ENCODE assay signal across 16 mouse cellular contexts in genomic region chr15:103010847-103011555, GRCm38 (mm10). TPM values are rescaled to one million over a fixed set of nuclear protein-coding genes. Genes with fewer than 3 reads are reported as not detected.
DNase-seq lines count a peak whose midpoint lies in the region; ATAC-seq and TF ChIP-seq lines count a peak whose summit lies in the region.
"Had no signal": no experiment of that assay in that cellular context is flagged by ENCODE, and none has a peak within 500 bp of the region (broad histone marks: within the 10 kb centered on the region; RNA-seq: fewer than 3 reads in every experiment).

No protein-coding gene starts in this region.

- WGBS in kidney, embryonic 14.5 days = 7% methylated on average over 28 of the region's 28 CpGs
- 2% methylated on average over 28 of the region's 28 CpGs for WGBS in hindbrain, embryonic 14.5 days
- WGBS in neural tube, embryonic 12.5 days = 5% methylated on average over 28 of the region's 28 CpGs

- peaks cover 22% of the 10 kb centered on the region for H3K27me3 ChIP-seq in kidney, embryonic 14.5 days (ENCODE audit: control insufficient read depth, insufficient read depth, low read length)
- no peaks in the 10 kb centered on the region for H3K27me3 ChIP-seq in MEL (ENCODE audit: control insufficient read depth in 1 of 2, insufficient read depth in 2 of 2, low read length in 2 of 2)
- peaks cover 98% of the 10 kb centered on the region for H3K27me3 ChIP-seq in hindbrain, embryonic 14.5 days (ENCODE audit: control insufficient read depth, insufficient read depth, low read length)
- H3K27me3 ChIP-seq in neural tube, embryonic 12.5 days (replicated peaks) = no peaks in the 10 kb centered on the region

- TF ChIP-seq CTCF in MEL (IDR thresholded peaks at IDR 0.05 in 2 of 3, conservative IDR thresholded peaks at IDR 0.05 in 1 of 3; ENCODE audit: control insufficient read depth in 1 of 3, insufficient read depth in 1 of 3, low read depth in 2 of 3, low read length in 3 of 3, poor library complexity in 1 of 3, severe bottlenecking in 1 of 3) = 0 out of 6 replicates have a peak, but pooled peaks of 1 of the 3 experiments have one; percentile 9

- TF ChIP-seq EP300 in MEL (IDR thresholded peaks at IDR 0.05; ENCODE audit: low read depth in 1 of 2, low read length in 2 of 2) = 0 out of 4 replicates have a peak, but pooled peaks of 1 of the 2 experiments have one; percentile 53

- no peak for ATAC-seq in kidney, embryonic 14.5 days (ENCODE audit: low FRiP score, low TSS enrichment)
- ATAC-seq in hindbrain, embryonic 14.5 days (ENCODE audit: low FRiP score) = no peak
- ATAC-seq in neural tube, embryonic 12.5 days (ENCODE audit: low FRiP score, low read depth) = no peak
- ATAC-seq in erythroid progenitor cell, adult 5-6 weeks (replicated peaks; ENCODE audit: low FRiP score, poor library complexity, severe bottlenecking) = no peak

- DNase-seq in kidney, adult 18-20 months = no peak
- peak; percentile 58 for DNase-seq in MEL (ENCODE audit: low read depth, low spot score)
- no peak for DNase-seq in hindbrain, embryonic 14.5 days (ENCODE audit: low spot score)
- DNase-seq in right cerebral cortex, postnatal 14 days = no peak
- no peak for DNase-seq in left cerebral cortex, adult 8-10 months (ENCODE audit: low spot score in 2 of 2)
- DNase-seq: cerebellum, postnatal 36 days; gastrocnemius, postnatal 36 days; heart, postnatal 36 days; thymus, adult 2 months had no signal

- TF ChIP-seq POLR2A in MEL (IDR thresholded peaks at IDR 0.05; ENCODE audit: control insufficient read depth in 1 of 2, insufficient read depth in 1 of 2, low read depth in 1 of 2, low read length in 2 of 2, poor library complexity in 1 of 2) = 0 out of 4 replicates have a peak, but pooled peaks of 1 of the 2 experiments have one; percentile 40

- peak overlapping the region; percentile 65 for H3K9ac ChIP-seq in kidney, embryonic 14.5 days (ENCODE audit: low read depth, low read length)
- peak overlapping the region; percentile 91 for H3K9ac ChIP-seq in MEL (ENCODE audit: control insufficient read depth, low read depth, low read length, poor library complexity, severe bottlenecking)
- peak overlapping the region; percentile 12 for H3K9ac ChIP-seq in hindbrain, embryonic 14.5 days
- peak overlapping the region; percentile 94 for H3K9ac ChIP-seq in neural tube, embryonic 12.5 days
- H3K9ac ChIP-seq: forebrain, embryonic 12.5 days had no signal

- peaks cover 74% of the 10 kb centered on the region for H3K4me1 ChIP-seq in kidney, embryonic 14.5 days (ENCODE audit: control insufficient read depth, insufficient read depth, low read length)
- peaks cover 9 to 17% of the 10 kb centered on the region in 2 experiments; a peak in 3 of 4 replicates for H3K4me1 ChIP-seq in MEL (ENCODE audit: control insufficient read depth in 1 of 2, insufficient read depth in 2 of 2, low read length in 2 of 2)
- 0 out of 2 replicates have a peak, but pooled peaks cover 4% of the 10 kb centered on the region for H3K4me1 ChIP-seq in hindbrain, embryonic 14.5 days (replicated peaks; ENCODE audit: control insufficient read depth, insufficient read depth, low read length)
- H3K4me1 ChIP-seq in neural tube, embryonic 12.5 days = peaks cover 93% of the 10 kb centered on the region

- H3K36me3 ChIP-seq in kidney, embryonic 14.5 days (ENCODE audit: control insufficient read depth, insufficient read depth, low read length) = no peaks in the 10 kb centered on the region; the same call in 1 of the 2 replicates
- H3K36me3 ChIP-seq in MEL (ENCODE audit: control insufficient read depth in 1 of 2, insufficient read depth in 2 of 2, low read length in 2 of 2) = peaks cover 0 to 14% of the 10 kb centered on the region in 2 experiments; a peak in 2 of 4 replicates
- no peaks in the 10 kb centered on the region for H3K36me3 ChIP-seq in hindbrain, embryonic 14.5 days (replicated peaks; ENCODE audit: control insufficient read depth, insufficient read depth)
- H3K36me3 ChIP-seq in neural tube, embryonic 12.5 days = peaks cover 2% of the 10 kb centered on the region; the same call in 1 of the 2 replicates
- H3K36me3 ChIP-seq: forebrain, embryonic 12.5 days had no signal

- H3K4me3 ChIP-seq in kidney, embryonic 14.5 days (ENCODE audit: low read length) = peak overlapping the region; percentile 34
- peak overlapping the region; percentile 52 to 62 for H3K4me3 ChIP-seq in MEL (ENCODE audit: control insufficient read depth in 1 of 2, insufficient read depth in 1 of 2, low read depth in 2 of 2, low read length in 2 of 2)
- H3K4me3 ChIP-seq in hindbrain, embryonic 14.5 days (replicated peaks; ENCODE audit: low read length) = peak overlapping the region; percentile 22; the same call in 1 of the 2 replicates
- H3K4me3 ChIP-seq in neural tube, embryonic 12.5 days = peak overlapping the region; percentile 48
- H3K4me3 ChIP-seq: forebrain, embryonic 12.5 days had no signal

- peak overlapping the region; percentile 61 for H3K4me2 ChIP-seq in kidney, embryonic 14.5 days (replicated peaks; ENCODE audit: low read depth, low read length)
- peak overlapping the region; percentile 30 for H3K4me2 ChIP-seq in hindbrain, embryonic 14.5 days (replicated peaks)
- peak overlapping the region; percentile 86 for H3K4me2 ChIP-seq in neural tube, embryonic 12.5 days (replicated peaks)
- H3K4me2 ChIP-seq: forebrain, embryonic 12.5 days had no signal

- no peak for TF ChIP-seq RAD21 in MEL (IDR thresholded peaks at IDR 0.05; ENCODE audit: low read depth, low read length)

- peaks cover 8% of the 10 kb centered on the region; the same call in 1 of the 2 replicates for H3K79me2 ChIP-seq in MEL (ENCODE audit: control insufficient read depth, insufficient read depth, low read length, poor library complexity)

- H3K9me3 ChIP-seq in kidney, embryonic 14.5 days (ENCODE audit: control insufficient read depth, low read length) = no peaks in the 10 kb centered on the region
- H3K9me3 ChIP-seq in MEL (replicated peaks; ENCODE audit: insufficient read depth, low read length) = no peaks in the 10 kb centered on the region
- H3K9me3 ChIP-seq in hindbrain, embryonic 14.5 days (ENCODE audit: control insufficient read depth, low read length) = no peaks in the 10 kb centered on the region
- no peaks in the 10 kb centered on the region for H3K9me3 ChIP-seq in neural tube, embryonic 12.5 days
- H3K9me3 ChIP-seq: forebrain, embryonic 12.5 days had no signal

- H3K27ac ChIP-seq in kidney, embryonic 14.5 days (ENCODE audit: low read depth, low read length) = peak overlapping the region; percentile 90
- peak overlapping the region; percentile 72 for H3K27ac ChIP-seq in MEL (ENCODE audit: control insufficient read depth, low read depth, low read length)
- no peak overlapping the region for H3K27ac ChIP-seq in hindbrain, embryonic 14.5 days
- H3K27ac ChIP-seq in neural tube, embryonic 12.5 days = peak overlapping the region; percentile 93
- H3K27ac ChIP-seq: forebrain, embryonic 12.5 days had no signal

RNA-seq across cellular contexts. Expression of gene Hoxc4, which starts 7.7 kb away (rescaled TPM):
- polyA plus RNA-seq in kidney, embryonic 14.5 days (2014; fragmentation: Nextera tagmentation; extraction: Ambion mirVana) = 7.4 and 8.6 TPM in 2 replicates
- 2.5 and 2.6 TPM in 2 replicates for total RNA-seq in MEL (2012; rRNA removed)
- polyA plus RNA-seq in MEL (2012; ENCODE audit: insufficient read depth in 1 of 2, insufficient read length in 2 of 2, low read depth in 1 of 2, low replicate concordance in 2 of 2, missing spikeins in 1 of 2) = 1 to 10 TPM in 1 of 2 experiments, not detected in 1; 9.4 TPM
- polyA plus RNA-seq in hindbrain, embryonic 14.5 days (2014; fragmentation: Nextera tagmentation; extraction: Ambion mirVana) = 74.9 and 90.0 TPM in 2 replicates
- 69.5 and 77.4 TPM in 2 replicates for polyA plus RNA-seq in neural tube, embryonic 12.5 days (2016; fragmentation: Nextera tagmentation; extraction: Ambion mirVana)
- total RNA-seq in erythroid progenitor cell, adult 5-6 weeks (2015; ENCODE audit: low replicate concordance) = not detected in 2 replicates
- total RNA-seq in erythroid progenitor cell, adult 5-6 weeks (2017; ENCODE audit: low replicate concordance) = not detected in 2 replicates
- total RNA-seq in left cerebral cortex, adult 8-10 months (2022) = not detected
- total RNA-seq: heart, postnatal 36 days; left cerebral cortex, adult 18-20 months had no signal
- polyA plus RNA-seq: forebrain, embryonic 12.5 days had no signal

RNA-seq across cellular contexts. Expression of gene Hoxc6, which starts 12.9 kb away (rescaled TPM):
- polyA plus RNA-seq in kidney, embryonic 14.5 days (2014; fragmentation: Nextera tagmentation; extraction: Ambion mirVana) = 12.3 and 16.1 TPM in 2 replicates
- 1.7 and 2.3 TPM in 2 replicates for total RNA-seq in MEL (2012; rRNA removed)
- polyA plus RNA-seq in MEL (2012; ENCODE audit: insufficient read depth in 1 of 2, insufficient read length in 2 of 2, low read depth in 1 of 2, low replicate concordance in 2 of 2, missing spikeins in 1 of 2) = 1 to 10 TPM in 1 of 2 experiments, not detected in 1; 9.4 TPM
- 20.9 and 24.8 TPM in 2 replicates for polyA plus RNA-seq in hindbrain, embryonic 14.5 days (2014; fragmentation: Nextera tagmentation; extraction: Ambion mirVana)
- 68.8 and 77.1 TPM in 2 replicates for polyA plus RNA-seq in neural tube, embryonic 12.5 days (2016; fragmentation: Nextera tagmentation; extraction: Ambion mirVana)
- total RNA-seq in erythroid progenitor cell, adult 5-6 weeks (2015; ENCODE audit: low replicate concordance) = 1.1 TPM in 1 of 2 replicates, not detected in the other
- total RNA-seq in erythroid progenitor cell, adult 5-6 weeks (2017; ENCODE audit: low replicate concordance) = not detected in 2 replicates
- not detected for total RNA-seq in left cerebral cortex, adult 8-10 months (2022)
- total RNA-seq: left cerebral cortex, adult 18-20 months had no signal
- polyA plus RNA-seq: forebrain, embryonic 12.5 days had no signal

RNA-seq across cellular contexts. Expression of gene Hoxc8, which starts 20.6 kb away (rescaled TPM):
- 12.6 and 13.8 TPM in 2 replicates for polyA plus RNA-seq in kidney, embryonic 14.5 days (2014; fragmentation: Nextera tagmentation; extraction: Ambion mirVana)
- total RNA-seq in MEL (2012; rRNA removed) = 0.26 and 0.31 TPM in 2 replicates
- 1 to 10 TPM in 1 of 2 experiments, not detected in 1; 1.7 TPM for polyA plus RNA-seq in MEL (2012; ENCODE audit: insufficient read depth in 1 of 2, insufficient read length in 2 of 2, low read depth in 1 of 2, low replicate concordance in 2 of 2, missing spikeins in 1 of 2)
- polyA plus RNA-seq in hindbrain, embryonic 14.5 days (2014; fragmentation: Nextera tagmentation; extraction: Ambion mirVana) = 9.2 and 22.9 TPM in 2 replicates
- polyA plus RNA-seq in neural tube, embryonic 12.5 days (2016; fragmentation: Nextera tagmentation; extraction: Ambion mirVana) = 44.5 and 65.6 TPM in 2 replicates
- total RNA-seq in erythroid progenitor cell, adult 5-6 weeks (2015; ENCODE audit: low replicate concordance) = not detected in 2 replicates
- total RNA-seq in erythroid progenitor cell, adult 5-6 weeks (2017; ENCODE audit: low replicate concordance) = not detected in 2 replicates
- not detected for total RNA-seq in left cerebral cortex, adult 8-10 months (2022)
- total RNA-seq: heart, postnatal 36 days; left cerebral cortex, adult 18-20 months had no signal
- polyA plus RNA-seq: brain, embryonic 14.5 days; forebrain, embryonic 12.5 days had no signal

RNA-seq across cellular contexts. Expression of gene Hoxc9, which starts 34.8 kb away (rescaled TPM):
- 10.3 and 10.7 TPM in 2 replicates for polyA plus RNA-seq in kidney, embryonic 14.5 days (2014; fragmentation: Nextera tagmentation; extraction: Ambion mirVana)
- 3.2 and 4.1 TPM in 2 replicates for total RNA-seq in MEL (2012; rRNA removed)
- polyA plus RNA-seq in MEL (2012; ENCODE audit: insufficient read depth in 1 of 2, insufficient read length in 2 of 2, low read depth in 1 of 2, low replicate concordance in 2 of 2, missing spikeins in 1 of 2) = 100 to 1,000 TPM in 1 of 2 experiments, 1 to 10 TPM in 1; 9.5 to 400 TPM
- 0.25 and 0.75 TPM in 2 replicates for polyA plus RNA-seq in hindbrain, embryonic 14.5 days (2014; fragmentation: Nextera tagmentation; extraction: Ambion mirVana)
- polyA plus RNA-seq in neural tube, embryonic 12.5 days (2016; fragmentation: Nextera tagmentation; extraction: Ambion mirVana) = 45.2 and 47.4 TPM in 2 replicates
- not detected in 2 replicates for total RNA-seq in erythroid progenitor cell, adult 5-6 weeks (2015; ENCODE audit: low replicate concordance)
- not detected in 2 replicates for total RNA-seq in erythroid progenitor cell, adult 5-6 weeks (2017; ENCODE audit: low replicate concordance)
- total RNA-seq in left cerebral cortex, adult 8-10 months (2022) = not detected
- total RNA-seq: heart, postnatal 36 days; left cerebral cortex, adult 18-20 months had no signal
- polyA plus RNA-seq: brain, embryonic 14.5 days; forebrain, embryonic 12.5 days; lung, embryonic 16.5 days had no signal

RNA-seq across cellular contexts. Expression of gene Hoxc5, which starts 43.8 kb away (rescaled TPM):
- polyA plus RNA-seq in kidney, embryonic 14.5 days (2014; fragmentation: Nextera tagmentation; extraction: Ambion mirVana) = 5.1 and 5.8 TPM in 2 replicates
- 0.46 and 0.56 TPM in 2 replicates for total RNA-seq in MEL (2012; rRNA removed)
- 1 to 10 TPM in 1 of 2 experiments, not detected in 1; 3.0 TPM for polyA plus RNA-seq in MEL (2012; ENCODE audit: insufficient read depth in 1 of 2, insufficient read length in 2 of 2, low read depth in 1 of 2, low replicate concordance in 2 of 2, missing spikeins in 1 of 2)
- polyA plus RNA-seq in hindbrain, embryonic 14.5 days (2014; fragmentation: Nextera tagmentation; extraction: Ambion mirVana) = 25.0 and 32.2 TPM in 2 replicates
- polyA plus RNA-seq in neural tube, embryonic 12.5 days (2016; fragmentation: Nextera tagmentation; extraction: Ambion mirVana) = 32.1 and 35.5 TPM in 2 replicates
- not detected in 2 replicates for total RNA-seq in erythroid progenitor cell, adult 5-6 weeks (2015; ENCODE audit: low replicate concordance)
- not detected in 2 replicates for total RNA-seq in erythroid progenitor cell, adult 5-6 weeks (2017; ENCODE audit: low replicate concordance)
- not detected for total RNA-seq in left cerebral cortex, adult 8-10 months (2022)
- total RNA-seq: heart, postnatal 36 days; left cerebral cortex, adult 18-20 months had no signal
- polyA plus RNA-seq: forebrain, embryonic 12.5 days had no signal

Comparison
In these comparisons a context has a peak if more than half of its experiments do, and no peak if none do; other contexts are left out.
1. H3K4me2 ChIP-seq: peak in every context shown above with its lines; median percentile 86 in neural tube, embryonic 12.5 days; 61 in kidney, embryonic 14.5 days; 30 in hindbrain, embryonic 14.5 days.
2. H3K9ac ChIP-seq: peak in every context shown above with its lines; median percentile 94 in neural tube, embryonic 12.5 days; 91 in MEL; 65 in kidney, embryonic 14.5 days; 12 in hindbrain, embryonic 14.5 days.